Mouse (Mus musculus): ENCODE measurements around the gene Naa16.

DNA sequence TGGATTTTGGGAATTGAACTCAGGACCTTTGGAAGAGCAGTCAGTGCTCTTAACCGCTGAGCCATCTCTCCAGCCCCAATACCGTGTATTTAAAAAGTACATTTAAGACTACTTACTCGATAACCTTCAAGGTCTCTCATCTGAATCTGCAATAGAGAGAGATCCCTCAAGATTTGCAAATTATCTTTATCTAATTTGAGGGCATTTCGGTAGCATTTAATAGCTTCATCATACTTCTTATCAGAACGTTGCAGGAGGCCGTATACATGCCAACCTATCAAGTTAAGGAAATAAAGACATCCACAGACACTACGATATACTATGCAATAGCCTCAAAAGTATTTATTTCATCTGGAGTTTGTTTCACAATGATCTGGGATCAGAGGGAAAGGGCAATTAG is 7.5 kb downstream of the Naa16 start:
- TF ChIP-seq POLR2A (IDR thresholded peaks at IDR 0.05; ENCODE audit: insufficient read length, low read depth) (no peak), MYOG (IDR thresholded peaks at IDR 0.05; ENCODE audit: control insufficient read depth in 1 of 3, insufficient read depth in 1 of 3, insufficient read length in 2 of 3, low read depth in 2 of 3) (no peak), MYOD1 (IDR thresholded peaks at IDR 0.05; ENCODE audit: control insufficient read depth in 1 of 3, insufficient read length in 2 of 3, low read depth in 2 of 3) (no peak), USF1 (IDR thresholded peaks at IDR 0.05; ENCODE audit: low read depth) (no peak), MAX (IDR thresholded peaks at IDR 0.05; ENCODE audit: low read depth) (no peak), TCF12 (IDR thresholded peaks at IDR 0.05; ENCODE audit: insufficient read depth, poor library complexity, severe bottlenecking) (no peak), POLR2AphosphoS2 (IDR thresholded peaks at IDR 0.05; ENCODE audit: insufficient read length, low read depth) (no peak), E2F4 (IDR thresholded peaks at IDR 0.05; ENCODE audit: insufficient read depth) (no peak), CEBPB (IDR thresholded peaks at IDR 0.05; ENCODE audit: insufficient read depth, poor library complexity, severe bottlenecking) (no peak)

Measured in myocyte (in vitro differentiated cells).